ENCODE assay signal across 8 mouse cellular contexts in the genomic region with DNA sequence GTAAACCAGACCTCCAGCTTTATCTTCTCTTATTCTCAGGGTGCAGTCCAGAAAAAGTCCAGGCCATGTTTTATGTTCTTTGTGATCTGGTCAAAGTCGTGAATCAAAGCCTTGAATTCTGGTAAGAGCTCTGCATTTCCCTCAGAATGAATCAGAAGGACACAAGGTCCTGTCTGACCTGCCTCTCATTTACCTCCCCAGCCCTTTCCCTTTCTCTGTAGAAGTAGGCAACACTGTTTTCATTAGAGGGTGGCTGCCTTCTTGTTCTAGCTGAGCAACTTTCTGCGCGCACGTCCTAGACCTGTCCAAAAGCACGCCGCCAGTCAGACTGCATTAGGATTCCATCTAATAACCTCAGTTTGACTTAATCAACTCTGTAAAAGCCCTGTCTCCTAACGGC. TPM values are rescaled to one million over a fixed set of nuclear protein-coding genes. Genes with fewer than 3 reads are reported as not detected.
A peak's percentile ranks its signal among the peaks of the same experiment; 100 is the strongest.
DNase-seq lines count a peak whose midpoint lies in the region; ATAC-seq and TF ChIP-seq lines count a peak whose summit lies in the region.

No protein-coding gene starts in this region.

- no peak for TF ChIP-seq POLR2A in brain, embryonic 14.5 days (IDR thresholded peaks at IDR 0.05; ENCODE audit: borderline replicate concordance, extremely low read depth, insufficient read depth, insufficient read length, poor library complexity, severe bottlenecking)

- H3K9ac ChIP-seq in hindbrain, embryonic 16.5 days (ENCODE audit: low read depth, low read length): peak overlapping the region; percentile 24; the same call in 1 of the 2 replicates
- peak overlapping the region; percentile 21; the same call in 1 of the 2 replicates for H3K9ac ChIP-seq in midbrain, embryonic 15.5 days

- H3K36me3 ChIP-seq in hindbrain, embryonic 16.5 days (ENCODE audit: control insufficient read depth, insufficient read depth, low read length): no peaks in the 10 kb centered on the region
- H3K36me3 ChIP-seq in midbrain, embryonic 15.5 days (replicated peaks): no peaks in the 10 kb centered on the region

- no peak for ATAC-seq in hindbrain, embryonic 16.5 days
- no peak for ATAC-seq in midbrain, embryonic 15.5 days (replicated peaks)

- peak overlapping the region; percentile 96; the same call in 1 of the 2 replicates for H3K4me3 ChIP-seq in layer of hippocampus, adult 2 months
- peak overlapping the region; percentile 58 for H3K4me3 ChIP-seq in hindbrain, embryonic 16.5 days (ENCODE audit: low read length)
- peak overlapping the region; percentile 63 for H3K4me3 ChIP-seq in midbrain, embryonic 15.5 days

- peak overlapping the region; percentile 99; the same call in 1 of the 2 replicates for H3K27ac ChIP-seq in layer of hippocampus, adult 2 months
- peak overlapping the region; percentile 35; the same call in 1 of the 2 replicates for H3K27ac ChIP-seq in hindbrain, embryonic 16.5 days (ENCODE audit: low read depth, low read length)
- H3K27ac ChIP-seq in midbrain, embryonic 15.5 days: peak overlapping the region; percentile 99

- H3K4me2 ChIP-seq in hindbrain, embryonic 16.5 days (ENCODE audit: low read length): peak overlapping the region; percentile 45
- peak overlapping the region; percentile 50 for H3K4me2 ChIP-seq in midbrain, embryonic 15.5 days

- no peaks in the 10 kb centered on the region for H3K27me3 ChIP-seq in hindbrain, embryonic 16.5 days (replicated peaks; ENCODE audit: control insufficient read depth, insufficient read depth, low read length)
- no peaks in the 10 kb centered on the region for H3K27me3 ChIP-seq in midbrain, embryonic 15.5 days (replicated peaks)

- DNase-seq in layer of hippocampus, adult 2 months (ENCODE audit: low spot score in 2 of 2): no peak
- no peak for DNase-seq in layer of hippocampus, postnatal 10 days (ENCODE audit: low spot score in 2 of 2)
- peak; percentile 55 for DNase-seq in brain, embryonic 14.5 days (ENCODE audit: low read depth)
- no peak for DNase-seq in cerebellum, adult 8-10 months
- no peak for DNase-seq in frontal cortex, adult 2 months (ENCODE audit: extremely low spot score in 1 of 2, low spot score in 1 of 2)
- DNase-seq in cerebellum, adult 18-20 months: no peak

- H3K4me1 ChIP-seq in hindbrain, embryonic 16.5 days (ENCODE audit: control insufficient read depth, insufficient read depth, low read depth, low read length): peaks cover 16% of the 10 kb centered on the region
- peaks cover 26% of the 10 kb centered on the region for H3K4me1 ChIP-seq in midbrain, embryonic 15.5 days

- no peak for TF ChIP-seq CTCF in layer of hippocampus, adult 2 months (conservative IDR thresholded peaks at IDR 0.05)
- no peak for TF ChIP-seq CTCF in brain, embryonic 14.5 days (IDR thresholded peaks at IDR 0.05; ENCODE audit: borderline replicate concordance, extremely low read depth, insufficient read depth, insufficient read length)

- 28% methylated on average over 7 of the region's 7 CpGs for WGBS in hindbrain, embryonic 16.5 days
- WGBS in midbrain, embryonic 15.5 days: 27% methylated on average over 7 of the region's 7 CpGs

- H3K9me3 ChIP-seq in hindbrain, embryonic 16.5 days (ENCODE audit: control insufficient read depth, low read length): no peaks in the 10 kb centered on the region
- H3K9me3 ChIP-seq in midbrain, embryonic 15.5 days: no peaks in the 10 kb centered on the region

RNA-seq across cellular contexts. Expression of a gene that starts 0.8 kb away (rescaled TPM):
- total RNA-seq in layer of hippocampus, adult 2 months (2021): 10 to 100 TPM; 37.5 to 39.7 TPM
- 10 to 100 TPM; 45.0 to 53.2 TPM for total RNA-seq in layer of hippocampus, postnatal 10 days (2021)
- polyA plus RNA-seq in brain, embryonic 14.5 days (2012; rRNA removed): 177 and 225 TPM in 2 replicates
- 68.7 and 83.7 TPM in 2 replicates for polyA plus RNA-seq in hindbrain, embryonic 16.5 days (2015; fragmentation: Nextera tagmentation; extraction: Ambion mirVana)
- 106 and 110 TPM in 2 replicates for polyA plus RNA-seq in midbrain, embryonic 15.5 days (2015; fragmentation: Nextera tagmentation; extraction: Ambion mirVana)
- polyA plus RNA-seq in frontal cortex, adult 2 months (2012; rRNA removed): 44.1 and 47.8 TPM in 2 replicates

RNA-seq across cellular contexts. Expression of a gene that starts 56.4 kb away (rescaled TPM):
- 100 to 1,000 TPM; 485 to 491 TPM for total RNA-seq in layer of hippocampus, adult 2 months (2021)
- total RNA-seq in layer of hippocampus, postnatal 10 days (2021): 100 to 1,000 TPM; 544 to 545 TPM
- 348 and 411 TPM in 2 replicates for polyA plus RNA-seq in brain, embryonic 14.5 days (2012; rRNA removed)
- 635 and 651 TPM in 2 replicates for polyA plus RNA-seq in hindbrain, embryonic 16.5 days (2015; fragmentation: Nextera tagmentation; extraction: Ambion mirVana)
- polyA plus RNA-seq in midbrain, embryonic 15.5 days (2015; fragmentation: Nextera tagmentation; extraction: Ambion mirVana): 542 and 550 TPM in 2 replicates
- 659 and 706 TPM in 2 replicates for polyA plus RNA-seq in frontal cortex, adult 2 months (2012; rRNA removed)

Comparison
In these comparisons a context has a peak if more than half of its experiments do, and no peak if none do; other contexts are left out.
1. H3K27ac ChIP-seq: peak in every context shown above with its lines; median percentile 99 in layer of hippocampus, adult 2 months; 99 in midbrain, embryonic 15.5 days; 35 in hindbrain, embryonic 16.5 days.